Mouse (Mus musculus) forebrain, embryonic 12.5 days (tissue): ENCODE results near the gene Hist1h2bf. TPM values are rescaled to one million over a fixed set of nuclear protein-coding genes. Genes with fewer than 3 reads are reported as not detected.
A peak's percentile ranks its signal among the peaks of the same experiment; 100 is the strongest.
"Not testable (repeated sequence)": the region's sequence is repeated elsewhere in the genome, so short reads cannot be mapped to it uniquely, and the experiment has no call there.

Experiments
- ATAC-seq: fragments of 200-750 bp; cut with Nextera tagmentation; 2 replicates; pipeline ENCODE4 v1.8.0; 2017; ENCODE audit warnings: moderate TSS enrichment; ENCODE audit not compliant: low FRiP score
- H3K27ac ChIP-seq: fragments of 300-500 bp; sonication (generic); 2 replicates; pipeline ENCODE4 v1.5.1; 2016; ENCODE audit warnings: mild to moderate bottlenecking
- H3K27me3 ChIP-seq: fragments of 300-500 bp; sonication (generic); 2 replicates; pipeline ENCODE4 v1.6.1; 2016; ENCODE audit warnings: mild to moderate bottlenecking
- H3K36me3 ChIP-seq: fragments of 300-500 bp; sonication (generic); replicated peaks from 2 replicates; pipeline ENCODE4 v1.6.1; 2016; ENCODE audit warnings: mild to moderate bottlenecking
- H3K4me1 ChIP-seq: fragments of 300-500 bp; sonication (generic); 2 replicates; pipeline ENCODE4 v1.6.1; 2016
- H3K4me2 ChIP-seq: fragments of 300-500 bp; sonication (generic); 2 replicates; pipeline ENCODE4 v1.6.1; 2016; ENCODE audit warnings: mild to moderate bottlenecking, moderate library complexity
- H3K4me3 ChIP-seq: fragments of 300-500 bp; sonication (generic); replicated peaks from 2 replicates; pipeline ENCODE4 v1.5.1; 2016; ENCODE audit warnings: mild to moderate bottlenecking
- H3K9ac ChIP-seq: fragments of 300-500 bp; sonication (generic); 2 replicates; pipeline ENCODE4 v1.6.1; 2016; ENCODE audit warnings: mild to moderate bottlenecking
- H3K9me3 ChIP-seq: fragments of 300-500 bp; sonication (generic); 2 replicates; pipeline ENCODE4 v1.6.1; 2016
- WGBS: fragments of 180-500 bp; shearing (Covaris S2); methylation state at CpG from one replicate; pipeline ENCODE4 v1.1.7; 2016; 5-methylcytosine and 5-hydroxymethylcytosine counted together
- polyA plus RNA-seq: library from polyadenylated mRNA; unstranded; fragments of >200 nt; fragmentation: Nextera tagmentation; extraction: Ambion mirVana; gene quantifications from 2 replicates; pipeline ENCODE4 v1.2.1, GENCODE M21; 2016

Hist1h2bf gene
- polyA plus RNA-seq, 1 experiment from 2014 or later, result 9.5 TPM

DNA sequence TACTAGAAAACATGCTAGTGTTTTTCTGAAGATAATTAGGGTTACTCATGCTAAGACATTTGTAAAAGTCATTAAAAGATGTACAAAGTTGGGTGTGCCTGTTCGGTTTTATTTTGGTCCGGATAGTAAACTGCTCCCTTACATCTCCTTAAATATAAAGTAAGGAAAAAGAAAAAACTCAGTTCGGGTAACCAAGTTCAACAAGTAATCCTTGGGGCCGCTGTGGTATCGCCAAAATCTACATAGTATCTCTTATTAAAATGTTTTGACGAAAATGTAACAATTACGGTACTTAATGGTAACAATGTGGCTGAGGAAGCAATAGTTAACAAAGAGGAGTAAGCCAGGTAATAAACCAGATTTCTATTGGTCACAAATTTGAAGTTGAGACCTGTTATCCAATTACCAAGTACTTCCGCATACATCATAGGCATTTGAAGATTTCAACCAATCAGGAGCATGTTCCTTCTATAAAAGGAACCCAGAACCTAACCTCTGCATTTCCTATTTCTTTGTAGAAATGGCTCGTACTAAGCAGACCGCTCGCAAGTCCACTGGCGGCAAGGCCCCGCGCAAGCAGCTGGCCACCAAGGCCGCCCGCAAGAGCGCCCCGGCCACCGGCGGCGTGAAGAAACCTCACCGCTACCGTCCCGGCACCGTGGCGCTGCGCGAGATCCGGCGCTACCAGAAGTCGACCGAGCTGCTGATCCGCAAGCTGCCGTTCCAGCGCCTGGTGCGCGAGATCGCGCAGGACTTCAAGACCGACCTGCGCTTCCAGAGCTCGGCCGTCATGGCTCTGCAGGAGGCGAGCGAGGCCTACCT is 29.8 kb downstream of the Hist1h2bf start, which contains the start of gene Hist1h3f:
Gene Hist1h3f (plus strand): TSS at position 88 of the 822 bp plus-strand sequence.
- peak within 1 kb of the TSS; percentile 94 for H3K27ac ChIP-seq
- no peaks in the 10 kb centered on the region for H3K9me3 ChIP-seq
- peak within 1 kb of the TSS; percentile 47 for H3K4me3 ChIP-seq
- WGBS, result under 1% methylated on average over 25 of the region's 45 CpGs
- H3K36me3 ChIP-seq, result no peaks in the 10 kb centered on the region
- no peaks in the 10 kb centered on the region for H3K27me3 ChIP-seq
- H3K4me1 ChIP-seq, result peaks cover 10% of the 10 kb centered on the region; the same call in 1 of the 2 replicates
- peak; percentile 95 for ATAC-seq
- H3K4me2 ChIP-seq, result peak within 1 kb of the TSS; percentile 62
- peak within 1 kb of the TSS; percentile 61 for H3K9ac ChIP-seq

DNA sequence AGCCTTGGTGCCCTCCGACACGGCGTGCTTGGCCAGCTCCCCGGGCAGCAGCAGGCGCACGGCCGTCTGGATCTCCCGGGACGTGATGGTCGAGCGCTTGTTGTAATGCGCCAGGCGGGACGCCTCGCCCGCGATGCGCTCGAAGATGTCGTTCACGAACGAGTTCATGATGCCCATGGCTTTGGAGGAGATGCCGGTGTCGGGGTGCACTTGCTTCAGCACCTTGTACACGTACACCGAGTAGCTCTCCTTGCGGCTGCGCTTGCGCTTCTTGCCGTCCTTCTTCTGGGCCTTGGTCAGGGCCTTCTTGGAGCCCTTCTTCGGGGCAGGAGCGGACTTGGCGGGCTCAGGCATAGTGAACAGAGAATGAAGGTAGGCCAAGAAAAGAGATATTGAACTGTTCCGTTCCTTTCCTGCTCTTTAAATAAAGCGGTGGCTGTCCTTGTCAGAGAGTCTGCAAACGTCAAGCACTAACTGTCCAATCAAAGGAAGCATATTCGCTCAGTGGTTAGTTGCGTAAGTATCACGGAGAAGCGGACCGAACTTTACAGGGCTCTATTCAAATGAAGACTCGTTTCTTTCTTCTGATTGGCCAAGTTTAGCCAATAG is 30.9 kb downstream of the Hist1h2bf start, which contains the start of gene Hist1h2bh:
Gene Hist1h2bh (minus strand): TSS at position 394 of the 609 bp plus-strand sequence.
- peak; percentile 92 for ATAC-seq
- H3K4me1 ChIP-seq, result peaks cover 10% of the 10 kb centered on the region; the same call in 1 of the 2 replicates
- under 1% methylated on average over 42 of the region's 42 CpGs for WGBS
- not testable (repeated sequence) for H3K27me3 ChIP-seq, H3K36me3 ChIP-seq, H3K9me3 ChIP-seq
- H3K9ac ChIP-seq, result peak within 1 kb of the TSS; percentile 61
- H3K4me3 ChIP-seq, result peak within 1 kb of the TSS; percentile 47
- H3K27ac ChIP-seq, result peak within 1 kb of the TSS; percentile 92
- H3K4me2 ChIP-seq, result peak within 1 kb of the TSS; percentile 62

DNA sequence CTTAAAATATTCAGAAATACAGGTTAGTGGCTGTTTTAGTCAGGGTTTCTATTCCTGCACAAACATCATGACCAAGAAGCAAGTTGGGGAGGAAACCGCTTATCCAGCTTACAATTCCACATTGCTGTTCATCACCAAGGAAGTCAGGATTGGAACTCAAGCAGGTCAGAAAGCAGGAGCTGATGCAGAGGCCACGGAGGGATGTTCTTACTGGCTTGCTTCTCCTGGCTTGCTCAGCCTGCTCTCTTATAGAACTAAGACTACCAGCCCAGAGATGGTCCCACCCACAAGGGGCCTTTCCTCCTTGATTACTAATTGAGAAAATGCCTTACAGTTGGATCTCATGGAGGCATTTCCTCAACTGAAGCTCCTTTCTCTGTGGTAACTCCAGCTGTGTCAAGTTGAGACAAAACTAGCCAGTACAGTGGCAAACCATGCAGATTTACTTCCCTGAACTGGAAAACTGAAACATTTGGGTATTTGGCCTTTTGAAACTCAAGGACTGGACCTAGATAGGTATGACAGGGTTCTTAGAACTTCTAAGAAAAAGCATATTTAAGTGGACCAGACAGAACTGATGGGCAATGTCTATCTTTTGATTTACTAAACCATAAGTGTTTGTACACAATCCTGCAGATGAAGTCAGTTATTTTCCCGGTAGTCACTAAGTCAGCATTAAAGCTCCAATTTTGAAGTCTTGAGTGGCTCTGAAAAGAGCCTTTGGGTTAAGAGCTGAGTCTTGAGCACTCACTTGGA is 31.6 kb downstream of the Hist1h2bf start:
- Histone ChIP-seq H3K27ac (peak overlapping the region; percentile 91), H3K9ac (peak overlapping the region; percentile 61), H3K4me2 (peak overlapping the region; percentile 62), H3K4me1 (peaks cover 12% of the 10 kb centered on the region; the same call in 1 of the 2 replicates), H3K4me3 (peak overlapping the region; percentile 45)
- not testable (repeated sequence) for ATAC-seq, H3K27me3 ChIP-seq, H3K9me3 ChIP-seq, H3K36me3 ChIP-seq
- 5% methylated on average over 3 of the region's 3 CpGs for WGBS

DNA sequence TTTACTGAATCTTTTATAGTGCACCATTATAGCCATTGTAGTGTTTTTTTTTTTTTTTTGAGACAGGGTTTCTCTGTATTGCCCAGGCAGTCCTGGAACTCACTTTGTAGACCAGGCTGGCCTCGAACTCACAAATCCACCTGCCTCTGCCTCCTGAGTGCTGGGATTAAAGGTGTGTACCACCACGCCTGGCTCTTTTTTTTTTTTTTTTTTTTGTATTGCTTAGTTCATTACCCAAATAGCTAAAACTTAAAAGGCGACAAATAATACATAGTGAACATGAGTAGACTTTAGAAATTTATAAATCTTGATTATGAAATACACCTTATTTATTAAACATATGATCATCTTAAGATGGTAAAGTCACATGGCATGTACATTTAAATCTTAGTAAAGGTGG is 32.5 kb downstream of the Hist1h2bf start:
- no peak for ATAC-seq
- no peaks in the 10 kb centered on the region for H3K9me3 ChIP-seq
- no peak overlapping the region for H3K9ac ChIP-seq
- H3K4me1 ChIP-seq, result peaks cover 19% of the 10 kb centered on the region; the same call in 1 of the 2 replicates
- no peak overlapping the region for H3K27ac ChIP-seq
- no peaks in the 10 kb centered on the region for H3K27me3 ChIP-seq
- no peak overlapping the region for H3K4me2 ChIP-seq
- H3K36me3 ChIP-seq, result no peaks in the 10 kb centered on the region
- WGBS, result 83% methylated on average over 3 of the region's 3 CpGs
- H3K4me3 ChIP-seq, result no peak overlapping the region

DNA sequence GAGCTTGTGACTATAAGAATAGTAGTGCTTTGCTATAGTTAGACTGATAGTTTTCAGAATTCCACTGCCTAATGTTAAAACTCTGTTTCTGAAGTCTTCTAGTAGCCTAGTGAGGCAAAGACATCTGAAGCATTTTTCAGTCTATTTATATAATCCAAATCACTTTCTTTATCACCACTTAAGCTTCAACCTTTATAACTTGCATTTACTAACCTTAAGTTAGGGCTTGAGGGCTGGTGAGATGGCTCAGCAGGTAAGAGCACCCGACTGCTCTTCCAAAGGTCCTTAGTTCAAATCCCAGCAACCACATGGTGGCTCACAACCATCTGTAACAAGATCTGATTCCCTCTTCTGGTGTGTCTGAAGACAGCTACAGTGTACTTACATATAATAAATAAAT is 34.2 kb downstream of the Hist1h2bf start:
- not testable (repeated sequence) for ATAC-seq, H3K9ac ChIP-seq, H3K27ac ChIP-seq, H3K36me3 ChIP-seq, H3K27me3 ChIP-seq, H3K4me3 ChIP-seq, H3K4me2 ChIP-seq, H3K9me3 ChIP-seq
- 70% methylated on average over 1 of the region's 1 CpGs for WGBS
- H3K4me1 ChIP-seq, result peaks cover 21% of the 10 kb centered on the region

DNA sequence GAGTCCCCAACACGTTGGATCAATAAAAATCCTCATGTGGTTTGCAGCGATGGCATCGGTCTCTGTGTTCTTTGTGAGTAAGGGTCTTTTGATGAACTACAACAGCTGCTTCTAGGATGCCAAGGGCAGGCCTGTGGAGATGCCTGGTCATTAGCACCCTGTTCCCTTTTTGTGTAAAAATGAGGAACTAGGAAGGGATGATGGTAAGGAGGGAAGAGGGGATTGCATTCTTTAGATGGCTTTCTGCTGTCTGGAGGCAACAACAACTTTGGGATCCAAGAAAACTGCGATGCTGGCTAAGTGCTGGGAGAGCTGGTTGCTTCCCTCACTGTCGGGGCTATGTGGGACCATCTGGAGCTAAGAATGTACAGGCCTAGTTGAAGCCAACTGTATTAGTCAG is 35.7 kb downstream of the Hist1h2bf start:
- Histone ChIP-seq H3K4me2 (no peak overlapping the region), H3K36me3 (no peaks in the 10 kb centered on the region), H3K27me3 (no peaks in the 10 kb centered on the region), H3K9ac (no peak overlapping the region), H3K9me3 (no peaks in the 10 kb centered on the region), H3K4me1 (peaks cover 27% of the 10 kb centered on the region), H3K4me3 (no peak overlapping the region), H3K27ac (0 out of 2 replicates have a peak overlapping the region, but pooled peaks have one; percentile 19)
- no peak for ATAC-seq
- WGBS, result 81% methylated on average over 5 of the region's 5 CpGs

DNA sequence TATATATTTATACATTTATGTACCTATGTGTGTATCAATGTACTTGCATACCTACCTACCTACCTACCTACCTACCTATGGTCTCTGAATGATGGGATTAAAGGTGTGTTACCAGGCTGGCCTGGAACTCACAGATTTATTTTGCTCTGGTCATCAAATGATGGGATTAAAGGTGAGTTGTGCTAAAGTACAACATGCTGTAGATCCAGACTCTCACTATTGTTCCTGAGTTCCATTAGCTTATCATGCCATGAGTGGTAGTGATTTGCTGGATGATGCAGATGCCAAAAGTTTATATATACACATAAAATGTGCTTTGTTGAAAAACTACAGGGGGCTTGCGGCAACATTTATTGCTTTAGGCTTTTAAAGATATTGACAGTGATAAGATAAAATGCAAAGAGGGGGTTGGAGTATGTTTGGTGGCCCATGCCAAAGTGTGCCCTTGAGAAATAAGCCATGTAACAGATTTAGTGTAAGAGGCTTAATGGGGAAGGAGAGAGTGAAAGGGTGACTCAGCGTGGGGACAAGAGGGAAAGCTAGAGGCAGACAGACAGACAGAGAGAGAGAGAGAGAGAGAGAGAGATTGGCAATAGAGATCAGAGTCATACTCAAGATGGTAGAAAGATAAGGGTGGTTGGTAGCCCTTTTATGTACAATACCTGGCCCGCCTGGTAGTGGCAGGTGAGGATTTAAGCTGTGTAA is 36.8 kb downstream of the Hist1h2bf start:
- H3K4me1 ChIP-seq, result peaks cover 31% of the 10 kb centered on the region
- H3K9me3 ChIP-seq, result no peaks in the 10 kb centered on the region
- 77% methylated on average over 3 of the region's 3 CpGs for WGBS
- peak overlapping the region; percentile 63; the same call in 1 of the 2 replicates for H3K9ac ChIP-seq
- H3K36me3 ChIP-seq, result no peaks in the 10 kb centered on the region
- H3K27ac ChIP-seq, result 0 out of 2 replicates have a peak overlapping the region, but pooled peaks have one; percentile 58
- H3K27me3 ChIP-seq, result no peaks in the 10 kb centered on the region
- peak overlapping the region; percentile 50 for H3K4me3 ChIP-seq
- ATAC-seq, result no peak
- peak overlapping the region; percentile 58 for H3K4me2 ChIP-seq

DNA sequence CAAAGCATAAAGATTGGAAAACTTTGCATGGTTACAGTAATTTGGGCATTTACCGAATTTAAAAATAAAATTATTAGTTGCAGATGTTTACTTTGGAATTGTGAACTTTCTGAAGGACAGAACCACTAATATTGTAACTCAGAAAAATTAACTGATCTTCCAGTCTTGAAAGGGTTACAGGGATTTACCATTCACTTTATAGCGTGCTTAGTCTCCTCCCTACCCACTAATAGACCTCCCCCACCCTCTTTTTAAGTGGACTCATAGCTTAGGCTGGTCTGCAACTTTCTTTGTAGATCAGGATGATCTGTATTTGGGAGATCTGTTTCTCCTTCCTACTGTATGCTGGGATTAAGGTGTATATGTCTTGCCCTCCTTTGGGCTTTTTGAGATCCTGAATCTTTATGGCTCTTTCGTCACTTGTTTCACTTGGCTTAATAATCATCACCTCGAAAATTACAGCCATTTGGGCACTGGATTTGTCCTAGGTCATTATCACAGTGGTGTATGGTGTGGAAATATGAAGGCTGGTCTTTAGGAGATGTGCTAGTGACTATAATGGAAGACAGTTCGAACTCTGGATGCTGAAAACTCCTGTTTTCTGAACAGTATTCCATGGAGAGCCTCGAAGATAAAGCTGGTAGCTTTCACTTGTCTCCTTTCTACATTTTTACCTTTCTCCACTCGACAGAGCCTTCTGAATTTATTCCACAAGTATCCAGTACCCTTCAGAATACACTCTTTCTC is 37.7 kb downstream of the Hist1h2bf start:
- H3K27ac ChIP-seq, result peak overlapping the region; percentile 77
- peaks cover 30% of the 10 kb centered on the region for H3K4me1 ChIP-seq
- peak overlapping the region; percentile 58 for H3K4me2 ChIP-seq
- no peak for ATAC-seq
- H3K27me3 ChIP-seq, result no peaks in the 10 kb centered on the region
- WGBS, result 20% methylated on average over 7 of the region's 7 CpGs
- no peaks in the 10 kb centered on the region for H3K9me3 ChIP-seq
- peak overlapping the region; percentile 63 for H3K9ac ChIP-seq
- H3K36me3 ChIP-seq, result no peaks in the 10 kb centered on the region
- H3K4me3 ChIP-seq, result peak overlapping the region; percentile 50

DNA sequence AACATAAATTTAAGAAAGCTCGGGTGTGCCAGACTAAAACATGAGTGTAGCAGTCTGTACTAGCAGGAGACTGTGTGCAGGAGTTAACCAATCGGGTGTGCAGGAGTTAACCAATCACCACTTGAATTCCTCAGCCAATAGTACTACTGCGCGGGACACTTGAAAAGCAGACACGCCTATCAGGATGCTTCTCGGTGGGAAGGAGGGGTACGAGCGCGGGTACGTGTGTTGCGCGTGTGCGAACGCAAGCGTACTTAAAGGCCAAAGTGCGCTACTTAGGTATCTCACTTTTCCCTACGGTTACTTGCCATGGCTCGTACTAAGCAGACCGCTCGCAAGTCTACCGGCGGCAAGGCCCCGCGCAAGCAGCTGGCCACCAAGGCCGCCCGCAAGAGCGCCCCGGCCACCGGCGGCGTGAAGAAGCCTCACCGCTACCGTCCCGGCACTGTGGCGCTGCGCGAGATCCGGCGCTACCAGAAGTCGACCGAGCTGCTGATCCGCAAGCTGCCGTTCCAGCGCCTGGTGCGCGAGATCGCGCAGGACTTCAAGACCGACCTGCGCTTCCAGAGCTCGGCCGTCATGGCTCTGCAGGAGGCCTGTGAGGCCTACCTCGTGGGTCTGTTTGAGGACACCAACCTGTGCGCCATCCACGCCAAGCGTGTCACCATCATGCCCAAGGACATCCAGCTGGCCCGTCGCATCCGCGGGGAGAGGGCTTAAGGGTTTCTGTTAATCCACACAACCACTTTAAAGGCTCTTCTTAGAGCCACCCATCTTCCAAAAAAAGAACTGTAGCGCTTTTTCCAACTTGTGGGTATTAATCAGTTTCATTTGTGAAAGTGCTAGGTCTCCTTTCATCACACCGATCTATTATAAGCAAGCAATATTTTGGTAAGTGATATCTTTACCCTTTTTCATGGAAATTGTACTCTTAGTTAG is 38.6 kb downstream of the Hist1h2bf start, which contains the start of gene Hist1h3g:
Gene Hist1h3g (plus strand): TSS at position 286 of the 939 bp plus-strand sequence.
- H3K27me3 ChIP-seq, H3K36me3 ChIP-seq, H3K9me3 ChIP-seq: not testable (repeated sequence)
- peak; percentile 90 for ATAC-seq
- peak within 1 kb of the TSS; percentile 50 for H3K4me3 ChIP-seq
- peaks cover 30% of the 10 kb centered on the region for H3K4me1 ChIP-seq
- under 1% methylated on average over 48 of the region's 62 CpGs for WGBS
- peak within 1 kb of the TSS; percentile 58 for H3K4me2 ChIP-seq
- H3K9ac ChIP-seq, result peak within 1 kb of the TSS; percentile 70
- peak within 1 kb of the TSS; percentile 98 for H3K27ac ChIP-seq

DNA sequence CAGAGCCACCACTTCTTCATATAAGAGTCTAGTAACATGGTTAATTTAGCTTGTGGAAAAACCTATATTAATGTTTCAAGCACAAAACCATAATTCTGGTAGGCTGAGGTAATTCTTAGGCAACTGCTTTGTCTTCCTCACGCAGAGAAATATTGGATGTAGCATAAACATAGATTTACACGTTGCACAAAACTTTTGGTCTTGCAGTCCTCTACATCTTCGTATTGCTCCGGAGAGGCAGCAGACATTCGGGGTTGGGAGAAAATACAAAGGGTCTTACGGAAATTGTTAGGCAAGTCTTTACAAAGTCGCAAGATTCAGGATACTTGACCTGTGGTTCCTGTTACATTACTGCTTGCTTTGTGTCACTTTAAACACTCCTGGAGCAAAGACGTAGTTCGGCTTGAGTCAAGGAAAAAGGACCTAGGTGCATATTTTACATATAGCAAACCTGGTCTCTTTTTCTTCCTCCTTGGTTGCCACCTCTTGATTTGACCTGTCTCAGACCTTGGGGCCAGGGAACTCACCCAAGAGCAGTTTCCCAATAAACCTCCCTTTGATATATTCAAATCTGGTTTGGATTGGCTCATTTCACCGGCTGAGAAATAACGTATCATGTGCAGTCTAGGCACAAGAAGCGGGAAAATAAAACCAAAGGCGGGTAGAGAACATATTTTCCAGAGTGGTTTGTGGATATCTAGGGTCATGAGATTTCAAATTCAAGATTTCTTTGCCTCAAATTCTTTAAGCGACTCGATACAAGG is 39.4 kb downstream of the Hist1h2bf start:
- peak overlapping the region; percentile 58 for H3K4me2 ChIP-seq
- peak overlapping the region; percentile 70 for H3K9ac ChIP-seq
- H3K36me3 ChIP-seq, result no peaks in the 10 kb centered on the region
- H3K27ac ChIP-seq, result peak overlapping the region; percentile 98
- 0% methylated on average over 15 of the region's 15 CpGs for WGBS
- H3K27me3 ChIP-seq, result no peaks in the 10 kb centered on the region
- peaks cover 30% of the 10 kb centered on the region for H3K4me1 ChIP-seq
- 0 out of 2 replicates have a peak, but pooled peaks have one; percentile 1 for ATAC-seq
- no peaks in the 10 kb centered on the region for H3K9me3 ChIP-seq
- H3K4me3 ChIP-seq, result peak overlapping the region; percentile 50
